Mouse (Mus musculus) midbrain, embryonic 12.5 days (tissue): ENCODE measurements around the gene Gpld1. TPM values are rescaled to one million over a fixed set of nuclear protein-coding genes. Genes with fewer than 3 reads are reported as not detected.

ENCODE experiments used
- ATAC-seq: fragments of 200-750 bp; cut with Nextera tagmentation; 2 replicates; pipeline ENCODE4 v1.8.0; 2017; ENCODE audit warnings: low read depth, moderate TSS enrichment, moderate library complexity; ENCODE audit not compliant: low FRiP score
- H3K27ac ChIP-seq: fragments of 300-500 bp; sonication (generic); replicated peaks from 2 replicates; pipeline ENCODE4 v1.5.1; 2016; ENCODE audit warnings: mild to moderate bottlenecking
- H3K27me3 ChIP-seq: fragments of 300-500 bp; sonication (generic); 2 replicates; pipeline ENCODE4 v1.6.1; 2016; ENCODE audit warnings: mild to moderate bottlenecking
- H3K36me3 ChIP-seq: fragments of 300-500 bp; sonication (generic); 2 replicates; pipeline ENCODE4 v1.6.1; 2016
- H3K4me1 ChIP-seq: fragments of 300-500 bp; sonication (generic); 2 replicates; pipeline ENCODE4 v1.6.1; 2016
- H3K4me2 ChIP-seq: fragments of 300-500 bp; sonication (generic); replicated peaks from 2 replicates; pipeline ENCODE4 v1.6.1; 2016; ENCODE audit warnings: mild to moderate bottlenecking, moderate library complexity
- H3K4me3 ChIP-seq: fragments of 300-500 bp; sonication (generic); 2 replicates; pipeline ENCODE4 v1.5.1; 2016; ENCODE audit warnings: mild to moderate bottlenecking
- H3K9ac ChIP-seq: fragments of 300-500 bp; sonication (generic); replicated peaks from 2 replicates; pipeline ENCODE4 v1.6.1; 2016; ENCODE audit warnings: mild to moderate bottlenecking, moderate library complexity
- H3K9me3 ChIP-seq: fragments of 300-500 bp; sonication (generic); 2 replicates; pipeline ENCODE4 v1.6.1; 2016; ENCODE audit warnings: mild to moderate bottlenecking
- WGBS: fragments of 180-500 bp; shearing (Covaris S2); methylation state at CpG from one replicate; pipeline ENCODE4 v1.1.7; 2016; 5-methylcytosine and 5-hydroxymethylcytosine counted together
- polyA plus RNA-seq: library from polyadenylated mRNA; unstranded; fragments of >200 nt; fragmentation: Nextera tagmentation; extraction: Ambion mirVana; gene quantifications from 2 replicates; pipeline ENCODE4 v1.2.1, GENCODE M21; 2016

Gene Gpld1
- polyA plus RNA-seq, 1 experiment from 2014 or later = 0.63 TPM

- Histone ChIP-seq H3K4me3 (no peak overlapping the region), H3K27me3 (no peaks in the 10 kb centered on the region), H3K4me1 (0 out of 2 replicates have a peak, but pooled peaks cover 3% of the 10 kb centered on the region), H3K9ac (no peak overlapping the region), H3K9me3 (no peaks in the 10 kb centered on the region), H3K27ac (no peak overlapping the region), H3K36me3 (0 out of 2 replicates have a peak, but pooled peaks cover 6% of the 10 kb centered on the region), H3K4me2 (no peak overlapping the region)
- 59% methylated on average over 2 of the region's 2 CpGs for WGBS
- no peak; the same call in 1 of the 2 replicates for ATAC-seq
Observed at GRCm38 (mm10) chr13:24985435-24985834, 42.5 kb downstream of the Gpld1 start.

DNA sequence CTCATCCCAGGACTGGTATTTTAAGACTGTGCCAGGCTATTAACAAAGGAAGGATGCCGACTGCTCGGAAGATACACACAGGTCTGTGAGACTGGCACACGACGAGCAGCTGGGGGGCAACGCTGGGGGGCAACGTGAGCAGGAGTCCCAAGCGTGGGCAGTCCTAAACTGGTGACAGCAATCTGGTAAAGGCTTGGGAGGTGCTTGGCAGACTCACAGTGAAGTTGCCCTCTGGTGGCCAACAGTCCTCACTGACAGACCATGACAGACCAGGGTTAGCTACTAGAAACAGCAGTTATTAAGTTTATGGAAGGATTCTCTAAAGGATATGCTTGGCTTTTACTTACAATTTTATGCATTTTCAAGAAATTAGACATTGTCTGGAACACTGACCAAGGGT is 45.4 kb downstream of the Gpld1 start:
- Histone ChIP-seq H3K4me1 (0 out of 2 replicates have a peak, but pooled peaks cover 3% of the 10 kb centered on the region), H3K4me3 (no peak overlapping the region), H3K36me3 (peaks cover 26% of the 10 kb centered on the region), H3K27ac (no peak overlapping the region), H3K4me2 (no peak overlapping the region), H3K9me3 (no peaks in the 10 kb centered on the region), H3K9ac (no peak overlapping the region), H3K27me3 (no peaks in the 10 kb centered on the region)
- 46% methylated on average over 7 of the region's 7 CpGs for WGBS
- peak; percentile 76 for ATAC-seq

DNA sequence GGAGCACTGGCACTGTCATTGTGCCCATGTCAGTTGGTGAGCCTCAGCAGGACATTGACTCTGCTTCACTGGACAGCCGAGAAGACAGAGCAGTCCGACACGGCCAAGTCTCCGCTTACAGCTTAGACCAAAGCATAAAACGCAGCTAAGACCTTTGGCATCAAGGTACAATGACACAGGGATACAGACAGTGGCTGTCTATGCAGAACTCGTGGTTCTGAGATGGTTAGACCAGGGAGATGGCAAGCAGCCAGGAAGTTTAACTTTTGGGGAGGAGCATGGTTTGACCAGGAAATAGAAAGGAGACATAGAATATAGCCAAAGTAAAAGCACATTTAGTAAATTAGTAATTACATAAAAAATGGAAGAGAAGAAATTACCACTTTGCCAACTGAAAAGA is 46.1 kb downstream of the Gpld1 start:
- no peaks in the 10 kb centered on the region for H3K9me3 ChIP-seq
- no peak overlapping the region for H3K4me2 ChIP-seq
- no peaks in the 10 kb centered on the region for H3K27me3 ChIP-seq
- no peak for ATAC-seq
- H3K36me3 ChIP-seq = peaks cover 32% of the 10 kb centered on the region
- no peak overlapping the region for H3K27ac ChIP-seq
- no peak overlapping the region for H3K4me3 ChIP-seq
- no peak overlapping the region for H3K9ac ChIP-seq
- WGBS = 77% methylated on average over 6 of the region's 6 CpGs
- H3K4me1 ChIP-seq = 0 out of 2 replicates have a peak, but pooled peaks cover 3% of the 10 kb centered on the region

- Histone ChIP-seq H3K27me3 (no peaks in the 10 kb centered on the region), H3K9me3 (no peaks in the 10 kb centered on the region), H3K4me3 (no peak overlapping the region), H3K36me3 (peaks cover 74% of the 10 kb centered on the region), H3K9ac (no peak overlapping the region), H3K27ac (no peak overlapping the region), H3K4me1 (no peaks in the 10 kb centered on the region), H3K4me2 (no peak overlapping the region)
- 70% methylated on average over 2 of the region's 2 CpGs for WGBS
- no peak for ATAC-seq
Observed at GRCm38 (mm10) chr13:24993160-24993559, 50.2 kb downstream of the Gpld1 start.

- Histone ChIP-seq H3K4me3 (no peak overlapping the region), H3K9me3 (no peaks in the 10 kb centered on the region), H3K4me2 (no peak overlapping the region), H3K9ac (no peak overlapping the region), H3K4me1 (no peaks in the 10 kb centered on the region), H3K36me3 (peaks cover 82% of the 10 kb centered on the region), H3K27ac (no peak overlapping the region), H3K27me3 (no peaks in the 10 kb centered on the region)
- no peak for ATAC-seq
- 94% methylated on average over 2 of the region's 2 CpGs for WGBS
Observed at GRCm38 (mm10) chr13:24999538-24999937, 56.6 kb downstream of the Gpld1 start.

DNA sequence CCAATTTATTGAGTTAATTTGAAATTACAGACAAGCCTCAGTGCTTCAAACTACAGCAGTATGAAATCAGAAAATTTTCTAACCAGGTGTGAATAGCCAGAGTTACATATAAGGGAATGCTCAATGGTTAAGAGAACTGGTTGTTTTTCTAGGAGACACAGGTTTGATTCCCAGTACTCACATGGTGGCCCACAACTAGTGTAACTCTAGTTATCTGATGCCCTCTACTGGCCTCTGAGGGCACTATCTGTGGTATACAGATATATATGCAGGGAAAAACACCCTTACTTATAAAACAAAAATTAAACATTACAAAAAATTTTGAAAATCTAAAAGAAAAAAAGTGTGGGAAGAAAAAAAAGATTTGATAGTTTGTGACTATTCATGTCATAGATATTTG is 60.0 kb downstream of the Gpld1 start:
- Histone ChIP-seq H3K4me2 (no peak overlapping the region), H3K9ac (no peak overlapping the region), H3K4me3 (no peak overlapping the region), H3K36me3 (peaks cover 64% of the 10 kb centered on the region), H3K9me3 (0 out of 2 replicates have a peak, but pooled peaks cover 5% of the 10 kb centered on the region), H3K4me1 (no peaks in the 10 kb centered on the region), H3K27me3 (no peaks in the 10 kb centered on the region), H3K27ac (no peak overlapping the region)
- ATAC-seq = no peak

DNA sequence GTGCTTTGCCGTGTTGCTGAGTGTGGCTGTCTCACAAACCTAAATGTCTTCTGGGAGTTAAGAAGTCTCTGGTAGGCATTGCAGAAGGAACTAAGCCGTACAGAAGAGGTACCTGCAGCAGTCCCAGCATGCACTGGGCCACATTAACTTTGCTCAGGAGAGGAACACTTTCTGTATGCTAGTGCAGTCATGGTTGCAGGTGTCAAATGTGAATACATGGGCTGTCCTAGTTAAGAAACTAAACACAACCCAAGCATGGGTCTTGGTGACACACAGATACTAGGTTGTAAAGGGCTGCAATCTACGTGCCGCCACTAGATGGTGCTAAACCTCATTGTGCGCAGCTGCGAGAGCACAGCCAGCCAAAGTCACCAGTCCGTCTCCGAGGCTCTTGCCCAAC is 64.2 kb downstream of the Gpld1 start:
- H3K36me3 ChIP-seq = peaks cover 25% of the 10 kb centered on the region
- no peak overlapping the region for H3K4me2 ChIP-seq
- no peak for ATAC-seq
- H3K9me3 ChIP-seq = 0 out of 2 replicates have a peak, but pooled peaks cover 5% of the 10 kb centered on the region
- H3K27me3 ChIP-seq = no peaks in the 10 kb centered on the region
- H3K27ac ChIP-seq = no peak overlapping the region
- H3K4me3 ChIP-seq = no peak overlapping the region
- no peaks in the 10 kb centered on the region for H3K4me1 ChIP-seq
- 69% methylated on average over 8 of the region's 8 CpGs for WGBS
- no peak overlapping the region for H3K9ac ChIP-seq

DNA sequence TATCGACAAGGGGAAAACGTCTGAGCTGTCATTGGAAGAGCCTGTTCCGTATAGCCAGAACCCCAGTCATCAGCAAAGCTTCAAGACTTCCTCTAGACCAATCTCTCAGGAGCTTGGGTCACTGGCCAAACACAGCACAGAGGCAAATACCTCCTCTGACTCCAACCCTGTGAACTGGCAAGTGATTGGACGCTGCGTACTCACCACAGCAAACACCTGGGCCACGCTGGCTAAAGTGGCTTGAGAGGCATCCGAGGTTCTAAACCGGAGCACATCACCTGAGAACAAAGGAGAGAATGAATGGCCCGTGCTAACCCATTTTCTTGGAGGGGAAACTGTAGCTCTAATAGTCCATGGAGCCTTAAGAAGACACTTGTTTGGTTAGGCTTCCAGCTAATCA is 75.4 kb downstream of the Gpld1 start:
- 94% methylated on average over 9 of the region's 9 CpGs for WGBS
- Histone ChIP-seq H3K9me3 (no peaks in the 10 kb centered on the region), H3K4me1 (peaks cover 22% of the 10 kb centered on the region), H3K9ac (no peak overlapping the region), H3K27ac (no peak overlapping the region), H3K4me3 (no peak overlapping the region), H3K27me3 (peaks cover 9% of the 10 kb centered on the region), H3K4me2 (peak overlapping the region; percentile 79; the same call in 1 of the 2 replicates), H3K36me3 (peaks cover 10% of the 10 kb centered on the region; the same call in 1 of the 2 replicates)
- no peak for ATAC-seq

DNA sequence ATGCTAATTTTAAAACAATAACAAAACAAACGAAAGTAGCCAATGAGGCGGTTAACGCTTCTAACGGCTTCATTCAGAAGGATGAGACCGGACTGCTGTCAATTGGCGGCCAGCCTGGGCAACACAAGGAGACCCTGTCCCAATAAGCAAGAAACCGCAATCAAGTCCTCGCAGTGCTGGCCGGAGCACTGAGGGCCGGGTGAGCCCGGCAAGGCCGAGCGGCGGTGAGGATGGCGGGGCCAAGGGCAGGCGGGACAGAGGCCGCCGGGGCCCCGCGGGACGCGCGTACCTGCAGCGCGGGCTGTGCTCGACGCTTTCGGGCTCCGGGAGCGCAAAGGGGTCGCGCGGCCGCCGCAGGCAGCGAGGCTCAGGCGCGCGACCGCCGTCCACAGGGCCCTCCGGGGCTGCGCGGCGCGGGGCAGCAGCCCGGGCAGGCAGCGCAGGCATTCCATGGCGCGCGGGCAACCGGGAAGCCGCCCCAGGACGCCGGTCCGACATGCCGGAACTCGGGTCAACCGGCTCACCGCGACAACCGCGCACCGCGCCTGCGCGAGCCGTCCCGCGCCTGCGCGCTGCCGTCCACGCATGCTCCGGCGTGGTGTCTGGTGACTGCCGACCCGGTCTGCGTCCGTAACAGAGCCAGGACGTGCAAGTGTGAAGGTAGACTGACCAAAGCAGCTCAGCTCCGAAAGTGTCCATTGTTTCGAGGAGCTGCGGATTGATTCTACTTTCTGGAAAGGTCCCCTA is 77.0 kb downstream of the Gpld1 start, which contains the start of gene Mrs2:
Gene Mrs2 (minus strand): TSS at position 587 of the 747 bp plus-strand sequence.
- Histone ChIP-seq H3K4me3 (peak within 1 kb of the TSS; percentile 96), H3K9ac (peak within 1 kb of the TSS; percentile 95), H3K27me3 (peaks cover 9% of the 10 kb centered on the region), H3K4me2 (peak within 1 kb of the TSS; percentile 79), H3K4me1 (peaks cover 22% of the 10 kb centered on the region), H3K9me3 (no peaks in the 10 kb centered on the region), H3K27ac (peak within 1 kb of the TSS; percentile 76), H3K36me3 (peaks cover 10% of the 10 kb centered on the region; the same call in 1 of the 2 replicates)
- ATAC-seq = peak; percentile 95
- WGBS = under 1% methylated on average over 82 of the region's 84 CpGs

DNA sequence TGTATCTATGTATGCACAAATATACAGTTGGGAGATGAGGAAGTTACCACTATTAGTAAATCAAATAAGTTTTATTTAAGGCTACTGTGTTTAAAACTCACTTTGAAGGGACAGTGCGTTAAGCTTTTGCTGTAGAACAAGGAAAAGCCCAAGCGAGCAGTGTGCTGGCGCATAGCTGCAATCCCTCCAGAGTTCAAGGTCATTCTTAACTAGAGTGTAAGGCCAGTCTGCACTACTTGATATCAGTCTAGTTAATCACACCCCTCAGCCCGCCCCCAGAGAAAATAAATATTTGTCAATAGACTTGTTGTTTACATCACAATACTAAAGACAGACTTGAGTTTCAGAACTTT is 77.6 kb downstream of the Gpld1 start:
- H3K27me3 ChIP-seq = peaks cover 9% of the 10 kb centered on the region
- peak; percentile 51 for ATAC-seq
- 47% methylated on average over 4 of the region's 4 CpGs for WGBS
- H3K4me3 ChIP-seq = peak overlapping the region; percentile 96
- peaks cover 10% of the 10 kb centered on the region; the same call in 1 of the 2 replicates for H3K36me3 ChIP-seq
- no peaks in the 10 kb centered on the region for H3K9me3 ChIP-seq
- H3K9ac ChIP-seq = peak overlapping the region; percentile 95
- H3K4me1 ChIP-seq = peaks cover 22% of the 10 kb centered on the region
- peak overlapping the region; percentile 76 for H3K27ac ChIP-seq
- peak overlapping the region; percentile 79 for H3K4me2 ChIP-seq

DNA sequence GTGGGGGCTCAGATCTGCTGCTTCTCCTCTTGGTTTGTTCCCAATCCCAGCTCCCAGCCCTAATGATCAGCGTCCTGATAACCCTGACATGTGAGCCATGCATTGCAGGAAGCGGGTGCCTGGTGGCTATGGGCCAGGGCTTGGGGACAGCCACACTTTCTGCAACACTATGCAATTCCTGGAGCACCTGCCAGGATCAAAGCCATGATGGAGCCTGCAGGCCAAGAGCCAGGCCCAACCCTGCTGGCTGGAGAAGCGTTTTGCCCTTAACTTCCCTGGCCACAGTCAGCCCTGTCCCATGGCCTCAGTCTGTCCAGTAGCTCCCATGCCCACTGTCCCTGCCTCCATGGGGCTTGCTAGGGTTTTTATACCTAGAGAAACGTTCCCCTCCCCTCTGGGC is 79.4 kb downstream of the Gpld1 start:
- WGBS = 75% methylated on average over 4 of the region's 4 CpGs
- Histone ChIP-seq H3K4me3 (no peak overlapping the region), H3K27me3 (peaks cover 9% of the 10 kb centered on the region), H3K4me2 (no peak overlapping the region), H3K4me1 (peaks cover 22% of the 10 kb centered on the region), H3K9ac (no peak overlapping the region), H3K36me3 (0 out of 2 replicates have a peak, but pooled peaks cover under 1% of the 10 kb centered on the region), H3K27ac (no peak overlapping the region), H3K9me3 (no peaks in the 10 kb centered on the region)
- ATAC-seq = no peak

GRCm38 (mm10) chr13:25023129-25023528 is 80.2 kb downstream of the Gpld1 start:
- no peak overlapping the region for H3K27ac ChIP-seq
- whole genome bisulfite sequencing = 83% methylated on average over 3 of the region's 3 CpGs
- no peaks in the 10 kb centered on the region for H3K36me3 ChIP-seq
- H3K9ac ChIP-seq = no peak overlapping the region
- no peak overlapping the region for H3K4me3 ChIP-seq
- H3K4me2 ChIP-seq = no peak overlapping the region
- H3K9me3 ChIP-seq = no peaks in the 10 kb centered on the region
- ATAC-seq = no peak
- H3K4me1 ChIP-seq = peaks cover 18% of the 10 kb centered on the region
- peaks cover 9% of the 10 kb centered on the region for H3K27me3 ChIP-seq
